ENCODE assay signal across 11 mouse cellular contexts in the genomic region with DNA sequence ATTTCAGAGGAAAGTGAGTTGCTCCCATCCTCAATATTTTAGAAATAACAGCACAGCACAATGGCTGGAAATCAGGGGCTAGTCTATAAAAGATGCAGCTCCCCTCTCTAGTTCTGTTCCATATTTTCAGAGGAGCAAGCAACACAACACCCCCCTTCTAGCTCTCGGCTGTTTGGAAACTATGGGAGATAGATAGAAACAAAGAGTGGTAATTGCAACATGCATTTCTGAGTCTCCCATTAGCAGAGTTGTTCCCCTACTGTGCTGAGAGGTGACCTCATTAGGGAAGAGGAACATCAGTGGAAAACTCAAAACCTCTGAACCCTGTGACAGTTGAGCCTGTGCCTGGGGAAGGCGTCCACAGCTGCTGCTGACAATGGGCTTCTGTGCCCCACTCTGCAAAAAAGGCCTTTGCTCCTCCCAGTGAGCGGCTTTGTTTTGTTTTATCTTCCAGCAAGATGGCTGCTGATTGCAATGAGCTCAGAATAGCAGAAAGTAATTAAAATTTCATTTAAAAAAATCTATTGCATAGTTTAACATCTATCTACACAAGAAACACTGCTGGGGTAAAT.
DNase-seq lines count a peak whose midpoint lies in the region; ATAC-seq lines count a peak whose summit lies in the region.
"Had no signal": no experiment of that assay in that cellular context is flagged by ENCODE, and none has a peak within 500 bp of the region (broad histone marks: within the 10 kb centered on the region; RNA-seq: fewer than 3 reads in every experiment).

No protein-coding gene starts in this region.

- H3K4me1 ChIP-seq in hindbrain, embryonic 11.5 days (replicated peaks; ENCODE audit: control insufficient read depth, insufficient read depth, low read length), result 0 out of 2 replicates have a peak, but pooled peaks cover 2% of the 10 kb centered on the region
- peaks cover 53% of the 10 kb centered on the region for H3K4me1 ChIP-seq in midbrain, embryonic 13.5 days (replicated peaks)
- peaks cover 8% of the 10 kb centered on the region; the same call in 1 of the 2 replicates for H3K4me1 ChIP-seq in kidney, embryonic 15.5 days

- no peak overlapping the region for H3K4me2 ChIP-seq in hindbrain, embryonic 11.5 days (replicated peaks; ENCODE audit: low read depth, low read length)
- peak overlapping the region; percentile 7; the same call in 1 of the 2 replicates for H3K4me2 ChIP-seq in midbrain, embryonic 13.5 days (replicated peaks)
- no peak overlapping the region for H3K4me2 ChIP-seq in kidney, embryonic 15.5 days
- H3K4me2 ChIP-seq: embryonic facial prominence, embryonic 15.5 days had no signal

- no peak overlapping the region for H3K4me3 ChIP-seq in hindbrain, embryonic 11.5 days (ENCODE audit: low read depth, low read length)
- H3K4me3 ChIP-seq in midbrain, embryonic 13.5 days (replicated peaks), result no peak overlapping the region
- no peak overlapping the region for H3K4me3 ChIP-seq in kidney, embryonic 15.5 days (replicated peaks)
- H3K4me3 ChIP-seq: embryonic facial prominence, embryonic 15.5 days had no signal

- H3K27me3 ChIP-seq in hindbrain, embryonic 11.5 days (ENCODE audit: control insufficient read depth, insufficient read depth, low read length), result no peaks in the 10 kb centered on the region
- no peaks in the 10 kb centered on the region for H3K27me3 ChIP-seq in midbrain, embryonic 13.5 days
- H3K27me3 ChIP-seq in kidney, embryonic 15.5 days, result no peaks in the 10 kb centered on the region
- H3K27me3 ChIP-seq: embryonic facial prominence, embryonic 15.5 days had no signal

- no peaks in the 10 kb centered on the region for H3K36me3 ChIP-seq in hindbrain, embryonic 11.5 days (ENCODE audit: control insufficient read depth, insufficient read depth, low read length)
- H3K36me3 ChIP-seq in midbrain, embryonic 13.5 days, result peaks cover 6% of the 10 kb centered on the region; the same call in 1 of the 2 replicates
- H3K36me3 ChIP-seq in kidney, embryonic 15.5 days, result 0 out of 2 replicates have a peak, but pooled peaks cover 8% of the 10 kb centered on the region
- H3K36me3 ChIP-seq: embryonic facial prominence, embryonic 15.5 days had no signal

- H3K9ac ChIP-seq in hindbrain, embryonic 11.5 days (ENCODE audit: low read depth, low read length), result no peak overlapping the region
- H3K9ac ChIP-seq in midbrain, embryonic 13.5 days (replicated peaks), result 0 out of 2 replicates have a peak overlapping the region, but pooled peaks have one; percentile 1
- no peak overlapping the region for H3K9ac ChIP-seq in kidney, embryonic 15.5 days
- H3K9ac ChIP-seq: embryonic facial prominence, embryonic 15.5 days had no signal

- WGBS in hindbrain, embryonic 11.5 days, result 41% methylated on average over 3 of the region's 3 CpGs
- WGBS in midbrain, embryonic 13.5 days, result 21% methylated on average over 3 of the region's 3 CpGs
- WGBS in kidney, embryonic 15.5 days, result 66% methylated on average over 3 of the region's 3 CpGs

- ATAC-seq in hindbrain, embryonic 11.5 days (ENCODE audit: low FRiP score), result no peak
- peak; percentile 70; the same call in 1 of the 2 replicates for ATAC-seq in midbrain, embryonic 13.5 days
- no peak for ATAC-seq in activated CD4-positive, CD25-positive, alpha-beta regulatory T cell, adult 4 months
- no peak for ATAC-seq in kidney, embryonic 15.5 days (replicated peaks; ENCODE audit: low FRiP score)

- peak overlapping the region; percentile 67 for H3K27ac ChIP-seq in hindbrain, embryonic 11.5 days (ENCODE audit: low read depth, low read length)
- H3K27ac ChIP-seq in midbrain, embryonic 13.5 days, result peak overlapping the region; percentile 77
- no peak overlapping the region for H3K27ac ChIP-seq in kidney, embryonic 15.5 days
- H3K27ac ChIP-seq: embryonic facial prominence, embryonic 15.5 days had no signal

- peak; percentile 93 for DNase-seq in Muller cell, postnatal 12 days (ENCODE audit: inconsistent ontology term)
- peak; percentile 90 for DNase-seq in brain, adult 2 months (ENCODE audit: low read depth, low spot score)
- peak; percentile 23 for DNase-seq in hindbrain, embryonic 11.5 days (ENCODE audit: low spot score)
- no peak for DNase-seq in yolk sac, embryonic 10.5 days (ENCODE audit: low spot score)
- DNase-seq: gastrocnemius, postnatal 10 days; lung, postnatal 4 days; thymus, adult 2 months had no signal

- H3K9me3 ChIP-seq in hindbrain, embryonic 11.5 days (ENCODE audit: control insufficient read depth, low read length), result no peaks in the 10 kb centered on the region
- H3K9me3 ChIP-seq in midbrain, embryonic 13.5 days, result no peaks in the 10 kb centered on the region
- H3K9me3 ChIP-seq in kidney, embryonic 15.5 days (replicated peaks), result no peaks in the 10 kb centered on the region
- H3K9me3 ChIP-seq: embryonic facial prominence, embryonic 15.5 days had no signal
